Mouse (Mus musculus): ENCODE measurements at regions not wholly inside any gene's neighbourhood (a gene's known extent, or its start where the extent isn't known, plus 50 kb on each side); places are given as distances from the start of the nearest gene placed in this dataset.

GRCm38 (mm10) chr7:145114145-145114544, 93.8 kb downstream of the 1810010D01Rik start:
- TF ChIP-seq CTCF (conservative IDR thresholded peaks at IDR 0.05; ENCODE audit: insufficient read depth, insufficient read length, low read depth, low read length): no peak; the same call in 1 of the 2 replicates
- TF ChIP-seq POLR2A (IDR thresholded peaks at IDR 0.05; ENCODE audit: low read depth, low read length): no peak
